Mouse (Mus musculus) bone marrow, adult 2 months (tissue): Measurements from ENCODE around the gene 1700008O03Rik. TPM values are rescaled to one million over a fixed set of nuclear protein-coding genes. Genes with fewer than 3 reads are reported as not detected.

Source experiments
- H3K27ac ChIP-seq: fragments of 200-500 bp; 2 replicates; pipeline ENCODE4 v1.5.1; 2012; ENCODE audit warnings: low read depth, mild to moderate bottlenecking, control low read depth, inconsistent platforms, low read length; ENCODE audit not compliant: control insufficient read depth, poor library complexity, insufficient read depth
- H3K4me1 ChIP-seq: fragments of 200-500 bp; 2 replicates; pipeline ENCODE4 v1.6.1; 2011; ENCODE audit warnings: low read length; ENCODE audit not compliant: control insufficient read depth, insufficient read depth
- H3K4me3 ChIP-seq: fragments of 200-500 bp; replicated peaks from 2 replicates; pipeline ENCODE3; 2011; ENCODE audit warnings: mild to moderate bottlenecking, low read depth, low read length, control low read depth; ENCODE audit not compliant: control insufficient read depth
- CTCF ChIP-seq: fragments of 200-500 bp; IDR thresholded peaks from 2 replicates; pipeline ENCODE4 v1.5.1; 2011; ENCODE audit warnings: low read length, control low read depth; ENCODE audit not compliant: control insufficient read depth, insufficient read depth
- POLR2A ChIP-seq: fragments of 200-500 bp; IDR thresholded peaks from 2 replicates; pipeline ENCODE4 v1.6.1; 2011; ENCODE audit warnings: low read depth, mild to moderate bottlenecking, control low read depth, low read length, borderline replicate concordance; ENCODE audit not compliant: control insufficient read depth
- WGBS: fragments of 180-500 bp; shearing (Covaris S2); methylation state at CpG from one replicate; pipeline ENCODE4 v1.1.7; 2018; 5-methylcytosine and 5-hydroxymethylcytosine counted together
- polyA plus RNA-seq: library from polyadenylated mRNA; stranded (reverse); fragments of >200 nt; gene quantifications from 2 replicates; pipeline ENCODE4 v1.2.4, GENCODE M21; 2011; ENCODE audit warnings: low replicate concordance; ENCODE audit not compliant: missing spikeins, insufficient read depth, insufficient read length

The 1700008O03Rik gene
- polyA plus RNA-seq, 1 experiment: not detected

DNA sequence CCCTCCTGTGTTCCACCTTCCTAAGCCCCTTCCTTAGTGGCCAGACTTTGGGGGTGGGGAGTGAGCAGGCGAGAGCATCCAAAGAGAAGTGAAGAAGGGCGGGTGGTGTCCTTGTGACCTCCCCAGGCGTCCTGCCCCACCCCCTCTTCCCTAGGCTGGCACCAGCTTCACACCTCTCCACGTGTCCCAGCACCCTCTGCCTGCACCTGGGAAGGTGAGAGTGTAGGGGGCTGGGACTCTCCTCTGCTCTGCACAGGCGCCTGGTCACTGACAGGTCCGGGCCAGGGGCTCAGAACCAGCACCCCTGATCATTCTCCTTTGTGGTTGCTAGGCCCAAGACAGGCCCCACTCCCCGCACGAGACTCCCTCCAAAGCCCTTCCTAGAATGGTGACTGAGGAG lies 42.0 kb upstream of the 1700008O03Rik start:
- Histone ChIP-seq H3K4me3 (no peak overlapping the region), H3K4me1 (no peaks in the 10 kb centered on the region), H3K27ac (no peak overlapping the region)
- 41% methylated on average over 8 of the region's 8 CpGs for WGBS
- TF ChIP-seq POLR2A: no peak
- no peak for TF ChIP-seq CTCF

DNA sequence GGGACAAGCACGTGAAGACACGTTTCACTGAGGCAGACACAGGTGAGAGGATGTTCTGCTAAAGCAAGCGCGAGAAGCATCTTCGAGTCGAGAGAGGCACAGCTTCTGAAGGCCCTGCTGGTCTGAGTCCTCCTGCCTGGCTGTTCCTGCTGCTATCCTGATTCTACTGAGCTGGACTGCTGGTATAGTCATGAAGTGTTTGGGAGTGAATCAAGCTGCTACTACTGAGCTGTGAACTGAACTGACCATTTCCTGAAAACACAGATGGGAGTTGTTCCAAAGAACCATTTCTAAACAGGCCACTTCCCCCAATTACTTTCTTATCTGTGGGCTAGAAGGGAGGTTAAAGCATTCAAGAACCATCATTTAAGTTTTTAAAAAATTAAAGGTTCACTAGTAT lies 27.7 kb upstream of the 1700008O03Rik start:
- WGBS: 80% methylated on average over 6 of the region's 6 CpGs
- Histone ChIP-seq H3K4me1 (no peaks in the 10 kb centered on the region; the same call in 1 of the 2 replicates), H3K4me3 (no peak overlapping the region), H3K27ac (no peak overlapping the region)
- TF ChIP-seq POLR2A: no peak
- no peak for TF ChIP-seq CTCF

DNA sequence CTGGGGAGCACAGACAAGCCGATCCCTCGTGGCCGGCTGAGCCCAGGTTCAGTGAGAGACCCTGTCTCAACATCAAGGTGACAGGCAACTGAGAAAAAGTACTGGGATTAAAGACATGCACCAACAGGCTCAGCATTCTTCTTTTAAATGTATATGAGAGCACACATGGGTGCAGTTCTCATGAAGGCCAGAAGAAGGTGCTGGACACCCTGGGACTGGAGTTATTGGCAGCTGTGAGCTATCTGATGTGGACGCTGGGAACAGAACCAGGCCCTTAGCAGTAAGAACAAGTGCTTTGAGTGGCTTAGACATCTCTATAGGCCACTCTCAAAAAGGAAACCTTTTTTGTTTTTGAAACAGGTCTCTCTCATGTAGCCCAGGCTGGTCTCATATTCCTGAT lies 25.5 kb upstream of the 1700008O03Rik start:
- no peak overlapping the region for H3K4me3 ChIP-seq
- WGBS: 84% methylated on average over 4 of the region's 4 CpGs
- no peak overlapping the region for H3K27ac ChIP-seq
- no peaks in the 10 kb centered on the region; the same call in 1 of the 2 replicates for H3K4me1 ChIP-seq
- no peak for TF ChIP-seq CTCF
- no peak for TF ChIP-seq POLR2A

DNA sequence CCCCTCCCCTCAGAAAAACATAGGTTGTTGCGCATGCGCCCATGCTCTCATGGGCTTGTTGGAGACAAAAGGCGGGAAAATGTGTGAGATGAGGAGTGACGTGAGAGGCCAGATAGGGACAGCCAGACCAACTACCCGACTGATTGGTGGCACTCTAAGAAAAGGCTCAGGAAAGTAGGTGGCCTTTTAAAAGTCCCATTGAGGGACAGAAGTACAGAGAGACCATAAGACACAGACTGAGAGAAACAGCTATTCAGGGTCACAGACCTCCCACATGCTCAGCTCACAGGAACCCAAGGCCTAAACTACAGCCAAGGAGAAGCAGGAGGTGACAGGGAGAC lies 20.4 kb upstream of the 1700008O03Rik start:
- peak overlapping the region; percentile 59 for H3K4me3 ChIP-seq
- peaks cover 2% of the 10 kb centered on the region for H3K4me1 ChIP-seq
- 5% methylated on average over 5 of the region's 5 CpGs for WGBS
- TF ChIP-seq CTCF: no peak
- no peak for TF ChIP-seq POLR2A
- no peak overlapping the region for H3K27ac ChIP-seq

DNA sequence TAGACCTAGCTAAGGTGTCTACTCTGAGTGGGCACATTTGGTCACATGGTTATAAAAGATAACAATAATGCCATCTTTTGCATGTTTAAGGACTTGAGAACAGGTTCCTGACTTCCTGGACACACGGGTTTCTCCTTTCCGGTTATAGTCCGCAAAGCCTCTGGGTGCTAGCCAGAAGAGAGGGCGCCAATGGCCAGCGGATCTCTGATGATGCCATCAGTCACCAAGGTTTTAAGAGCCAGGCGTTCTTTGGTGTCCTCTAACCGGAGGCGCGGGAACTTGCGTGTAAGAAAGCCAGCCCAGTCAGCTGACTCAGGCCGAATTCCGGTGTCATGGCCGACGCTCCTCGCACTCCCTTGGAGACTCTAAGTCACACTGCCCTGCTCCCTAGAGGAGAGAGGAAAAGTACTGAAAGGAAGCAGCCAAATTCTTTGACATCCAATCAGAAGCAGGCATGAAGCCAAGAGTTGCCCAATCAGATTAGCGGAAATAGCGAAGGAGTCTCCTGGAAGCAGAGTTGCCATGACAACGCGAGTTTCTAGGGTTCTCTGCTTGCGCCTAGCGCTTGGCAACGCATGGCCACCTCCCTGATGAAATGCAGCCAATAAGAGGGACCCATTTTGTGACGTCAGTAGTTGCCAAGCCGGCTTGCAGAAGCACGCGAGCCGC lies 19.9 kb upstream of the 1700008O03Rik start:
- TF ChIP-seq POLR2A: 0 out of 2 replicates have a peak, but pooled peaks have one; percentile 24
- TF ChIP-seq CTCF: no peak
- H3K4me3 ChIP-seq: peak overlapping the region; percentile 59
- peaks cover 3% of the 10 kb centered on the region for H3K4me1 ChIP-seq
- WGBS: 2% methylated on average over 27 of the region's 27 CpGs
- no peak overlapping the region for H3K27ac ChIP-seq

DNA sequence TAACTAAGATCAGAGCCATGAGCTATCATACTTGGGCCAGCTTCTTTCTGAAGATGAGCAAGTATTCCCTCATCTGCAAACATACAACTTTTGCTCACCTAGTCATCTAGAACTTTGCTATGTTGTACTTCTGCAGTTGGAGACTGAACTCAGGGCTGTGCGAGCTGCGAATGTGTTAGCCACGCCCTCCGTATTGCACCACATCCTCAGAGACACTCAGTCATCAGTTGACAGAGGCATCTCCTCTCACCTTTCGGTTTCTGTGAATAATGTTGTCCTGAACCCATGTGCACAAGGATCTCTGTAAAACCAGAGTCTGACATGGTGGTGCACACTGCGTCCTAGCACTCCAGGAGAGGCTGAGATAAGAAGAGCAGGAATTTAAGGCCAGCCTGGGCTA lies 16.1 kb upstream of the 1700008O03Rik start:
- H3K27ac ChIP-seq: no peak overlapping the region
- peaks cover 7% of the 10 kb centered on the region for H3K4me1 ChIP-seq
- TF ChIP-seq POLR2A (no peak), CTCF (no peak)
- H3K4me3 ChIP-seq: no peak overlapping the region
- WGBS: 27% methylated on average over 6 of the region's 6 CpGs

DNA sequence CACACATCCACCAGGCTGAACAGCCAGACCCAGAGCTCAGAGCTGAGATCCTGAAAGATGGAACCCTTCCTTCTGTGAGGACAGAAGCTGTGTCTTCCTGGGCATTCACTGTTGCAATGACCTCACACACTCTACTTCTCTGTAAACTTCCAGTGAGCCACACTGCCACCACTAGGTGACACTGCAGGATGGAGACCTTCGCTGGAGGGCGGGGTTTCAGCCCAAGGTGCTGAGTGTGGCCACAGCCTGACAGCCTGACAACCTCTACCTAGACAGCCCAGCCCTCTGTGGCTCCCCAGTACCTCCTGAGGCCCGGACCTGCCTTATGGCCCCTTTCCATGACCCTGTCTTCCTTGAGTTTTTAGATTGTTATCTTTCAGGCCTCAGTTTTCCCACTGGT lies 12.9 kb upstream of the 1700008O03Rik start:
- 8% methylated on average over 3 of the region's 3 CpGs for WGBS

DNA sequence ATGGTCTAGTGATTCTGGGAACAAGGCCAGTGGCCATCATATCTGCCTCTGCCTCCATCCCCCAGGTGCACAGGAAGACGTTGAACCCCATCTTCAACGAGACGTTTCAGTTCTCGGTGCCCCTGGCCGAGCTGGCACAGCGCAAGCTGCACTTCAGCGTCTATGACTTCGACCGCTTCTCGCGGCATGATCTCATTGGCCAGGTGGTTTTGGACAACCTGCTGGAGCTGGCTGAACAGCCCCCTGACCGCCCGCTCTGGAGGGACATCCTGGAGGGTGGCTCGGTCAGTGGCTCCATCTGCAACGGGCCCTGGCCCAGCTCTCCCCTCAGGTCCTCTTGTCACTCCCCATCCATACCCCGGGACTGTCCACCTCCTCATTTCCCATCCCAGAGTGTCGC lies 7.7 kb upstream of the 1700008O03Rik start:
- WGBS: 83% methylated on average over 17 of the region's 17 CpGs
- Histone ChIP-seq H3K4me3 (no peak overlapping the region), H3K4me1 (no peaks in the 10 kb centered on the region), H3K27ac (no peak overlapping the region)
- TF ChIP-seq POLR2A (no peak), CTCF (no peak)

More for the DNA sequence above, 12.9 kb upstream of the 1700008O03Rik start:
- Histone ChIP-seq H3K4me3 (no peak overlapping the region), H3K4me1 (peaks cover 7% of the 10 kb centered on the region), H3K27ac (no peak overlapping the region)
- TF ChIP-seq CTCF (peak; percentile 91), POLR2A (no peak)

DNA sequence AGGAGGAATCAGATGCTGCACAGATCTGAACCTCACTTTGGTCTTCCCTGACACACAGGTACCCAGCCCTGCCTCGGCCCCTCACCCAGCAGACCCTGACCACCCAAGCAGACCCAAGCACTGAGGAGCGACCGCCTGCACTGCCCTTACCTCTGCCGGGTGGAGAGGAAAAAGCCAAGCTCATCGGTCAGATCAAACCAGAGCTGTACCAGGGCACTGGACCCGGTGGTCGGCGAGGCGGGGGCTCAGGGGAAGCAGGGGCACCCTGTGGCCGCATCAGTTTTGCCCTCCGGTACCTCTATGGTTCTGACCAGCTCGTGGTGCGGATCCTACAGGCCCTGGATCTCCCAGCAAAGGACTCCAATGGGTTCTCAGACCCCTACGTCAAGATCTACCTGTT lies 6.7 kb upstream of the 1700008O03Rik start:
- WGBS: 76% methylated on average over 14 of the region's 14 CpGs

More for the DNA sequence above, 6.7 kb upstream of the 1700008O03Rik start:
- TF ChIP-seq POLR2A: no peak
- TF ChIP-seq CTCF: no peak
- Histone ChIP-seq H3K4me3 (no peak overlapping the region), H3K27ac (no peak overlapping the region), H3K4me1 (no peaks in the 10 kb centered on the region)
